Mouse (Mus musculus): ENCODE measurements around the gene Zpr1. TPM values are rescaled to one million over a fixed set of nuclear protein-coding genes. Genes with fewer than 3 reads are reported as not detected.
A peak's percentile ranks its signal among the peaks of the same experiment; 100 is the strongest.

Gene Zpr1
- polyA plus RNA-seq, 1 experiment from 2014 or later, result 23.4 TPM

DNA sequence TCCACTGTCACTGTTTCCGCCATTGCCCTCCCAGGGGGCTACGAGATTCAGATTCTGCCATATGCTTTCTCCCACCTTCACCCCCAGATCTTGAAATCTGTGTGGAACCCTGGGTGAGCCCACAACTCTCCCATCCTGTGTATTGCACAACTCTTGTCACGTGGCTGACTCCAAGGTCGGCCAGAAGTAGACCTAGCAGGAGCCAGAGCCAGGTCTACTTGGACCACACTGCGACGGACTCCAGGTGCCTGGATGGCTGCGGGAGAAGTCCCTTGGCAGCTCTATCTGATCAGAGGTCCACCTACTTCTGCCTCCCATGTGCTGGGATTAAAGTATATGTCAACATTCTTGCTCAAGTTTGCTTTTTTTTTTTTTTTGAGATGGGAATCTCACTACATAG lies 11.7 kb upstream of the Zpr1 start:
- Histone ChIP-seq H3K27me3 (no peaks in the 10 kb centered on the region), H3K4me3 (replicated peaks) (no peak overlapping the region), H3K4me2 (no peak overlapping the region), H3K36me3 (replicated peaks) (no peaks in the 10 kb centered on the region), H3K27ac (replicated peaks) (no peak overlapping the region), H3K9me3 (replicated peaks) (no peaks in the 10 kb centered on the region), H3K4me1 (replicated peaks) (0 out of 2 replicates have a peak, but pooled peaks cover 8% of the 10 kb centered on the region), H3K9ac (no peak overlapping the region)
- WGBS (ENCODE audit: insufficient replicate concordance), result 53% methylated on average over 7 of the region's 7 CpGs
- ATAC-seq (ENCODE audit: insufficient read depth), result no peak

DNA sequence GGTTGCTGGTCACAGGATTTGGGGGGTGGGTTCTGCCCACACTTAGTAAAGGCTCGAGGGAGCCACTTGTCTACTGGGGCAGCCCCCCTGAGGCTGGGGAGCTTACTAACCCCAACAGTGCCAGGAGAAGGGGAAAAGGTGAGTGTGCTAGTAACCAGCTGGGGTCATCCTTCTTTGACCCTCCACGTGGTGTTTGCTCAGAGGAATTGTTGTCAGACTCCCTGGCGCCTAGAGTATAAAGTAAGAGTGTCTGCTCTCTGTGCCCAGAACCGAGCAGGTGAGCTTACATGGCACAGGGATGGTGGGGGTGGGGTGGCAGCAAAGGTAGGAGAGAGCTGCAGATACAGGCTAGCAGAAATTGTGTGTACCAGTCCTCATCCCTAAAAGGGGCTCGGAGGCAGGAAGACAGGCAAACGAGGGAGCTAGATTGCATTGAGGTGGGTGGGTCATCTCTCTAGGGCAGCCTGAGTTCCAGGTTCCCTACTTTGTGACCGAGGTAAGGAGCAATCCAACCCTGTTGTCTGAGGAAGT lies 4.5 kb upstream of the Zpr1 start, which contains the start of gene Apoa5:
TSS of gene Apoa5 (plus strand) at position 291 of the 531 bp plus-strand sequence.
- peaks cover 11% of the 10 kb centered on the region for H3K4me1 ChIP-seq (replicated peaks)
- H3K9me3 ChIP-seq (replicated peaks), result no peaks in the 10 kb centered on the region
- ATAC-seq (ENCODE audit: insufficient read depth), result no peak
- H3K4me3 ChIP-seq (replicated peaks), result no peak within 1 kb of the TSS
- WGBS (ENCODE audit: insufficient replicate concordance), result 41% methylated on average over 7 of the region's 7 CpGs
- no peak within 1 kb of the TSS for H3K9ac ChIP-seq
- no peaks in the 10 kb centered on the region for H3K36me3 ChIP-seq (replicated peaks)
- peaks cover 14% of the 10 kb centered on the region; the same call in 1 of the 2 replicates for H3K27me3 ChIP-seq
- H3K27ac ChIP-seq (replicated peaks), result no peak within 1 kb of the TSS
- H3K4me2 ChIP-seq, result no peak within 1 kb of the TSS

DNA sequence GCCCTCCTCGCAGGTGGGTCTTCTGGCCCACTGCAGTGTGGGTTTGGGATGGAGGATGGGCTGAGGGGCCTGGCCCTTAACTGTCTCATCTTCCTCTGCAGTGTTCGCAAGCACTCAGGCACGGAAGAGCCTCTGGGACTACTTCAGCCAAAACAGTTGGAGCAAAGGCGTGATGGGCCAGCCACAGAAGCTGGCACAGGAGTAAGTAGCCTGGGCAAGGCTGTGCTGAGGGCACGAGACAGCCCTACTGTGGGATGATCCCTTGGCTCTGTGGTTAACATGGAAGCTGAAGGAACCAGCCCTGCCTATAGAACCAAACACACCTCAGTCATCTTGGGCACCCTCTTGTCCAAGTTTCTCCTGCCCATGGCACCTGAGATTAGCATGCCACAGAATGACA lies 3.7 kb upstream of the Zpr1 start:
- Histone ChIP-seq H3K36me3 (replicated peaks) (no peaks in the 10 kb centered on the region), H3K4me1 (replicated peaks) (peaks cover 18% of the 10 kb centered on the region), H3K9me3 (replicated peaks) (no peaks in the 10 kb centered on the region), H3K4me3 (replicated peaks) (no peak overlapping the region), H3K27ac (replicated peaks) (no peak overlapping the region), H3K27me3 (peaks cover 14% of the 10 kb centered on the region; the same call in 1 of the 2 replicates), H3K9ac (no peak overlapping the region), H3K4me2 (no peak overlapping the region)
- WGBS (ENCODE audit: insufficient replicate concordance), result 67% methylated on average over 5 of the region's 5 CpGs
- ATAC-seq (ENCODE audit: insufficient read depth), result no peak

DNA sequence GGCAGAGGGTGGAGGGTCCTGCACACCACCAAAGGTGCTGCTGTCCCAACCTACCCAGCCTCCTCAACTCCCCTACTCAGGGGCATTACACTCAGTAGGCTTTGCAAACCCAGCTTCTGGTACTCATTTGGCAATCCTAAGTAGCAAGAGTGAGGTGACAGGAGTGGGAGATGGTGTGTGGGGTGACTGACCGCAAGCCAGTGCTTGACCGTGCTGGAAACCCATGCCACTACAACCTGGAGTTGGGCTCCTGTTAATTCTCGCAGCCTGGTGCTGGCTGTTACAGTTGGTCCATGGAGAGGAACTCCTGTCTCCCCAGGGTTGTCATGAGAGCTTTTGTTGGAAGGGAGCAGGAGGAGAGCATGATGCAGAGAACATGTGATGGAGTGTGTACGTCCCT lies 2.1 kb upstream of the Zpr1 start:
- H3K9ac ChIP-seq, result no peak overlapping the region
- WGBS (ENCODE audit: insufficient replicate concordance), result 81% methylated on average over 4 of the region's 4 CpGs
- H3K4me2 ChIP-seq, result no peak overlapping the region
- H3K27me3 ChIP-seq, result peaks cover 14% of the 10 kb centered on the region; the same call in 1 of the 2 replicates
- H3K27ac ChIP-seq (replicated peaks), result no peak overlapping the region
- no peak for ATAC-seq (ENCODE audit: insufficient read depth)
- no peaks in the 10 kb centered on the region for H3K9me3 ChIP-seq (replicated peaks)
- H3K36me3 ChIP-seq (replicated peaks), result peaks cover 15% of the 10 kb centered on the region
- H3K4me1 ChIP-seq (replicated peaks), result peaks cover 24% of the 10 kb centered on the region
- H3K4me3 ChIP-seq (replicated peaks), result no peak overlapping the region

DNA sequence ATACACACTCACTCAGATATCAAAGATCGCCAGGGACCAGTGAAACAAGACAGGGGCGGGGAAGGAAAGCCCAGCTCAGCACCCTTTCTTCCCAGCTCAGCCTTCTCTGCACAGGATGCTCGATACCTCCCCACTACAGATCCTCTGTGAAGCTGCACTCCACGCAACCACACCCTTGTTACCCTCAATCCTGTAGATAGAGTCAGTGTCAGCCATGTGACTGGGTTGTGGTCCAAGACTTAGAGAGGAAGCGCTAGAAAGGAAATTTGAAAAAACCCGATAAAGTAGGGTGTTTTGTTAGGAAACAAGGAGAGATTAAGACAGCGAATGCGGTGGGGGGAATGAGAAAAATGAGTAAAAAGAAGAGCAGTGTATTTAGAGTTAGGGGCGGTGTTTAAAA lies 794 bp upstream of the Zpr1 start:
- Histone ChIP-seq H3K9ac (no peak overlapping the region), H3K27me3 (peaks cover 14% of the 10 kb centered on the region; the same call in 1 of the 2 replicates), H3K4me2 (peak overlapping the region; percentile 85), H3K36me3 (replicated peaks) (peaks cover 28% of the 10 kb centered on the region), H3K4me3 (replicated peaks) (peak overlapping the region; percentile 90), H3K4me1 (replicated peaks) (peaks cover 24% of the 10 kb centered on the region), H3K27ac (replicated peaks) (no peak overlapping the region), H3K9me3 (replicated peaks) (no peaks in the 10 kb centered on the region)
- ATAC-seq (ENCODE audit: insufficient read depth), result no peak
- WGBS (ENCODE audit: insufficient replicate concordance), result 15% methylated on average over 9 of the region's 9 CpGs

DNA sequence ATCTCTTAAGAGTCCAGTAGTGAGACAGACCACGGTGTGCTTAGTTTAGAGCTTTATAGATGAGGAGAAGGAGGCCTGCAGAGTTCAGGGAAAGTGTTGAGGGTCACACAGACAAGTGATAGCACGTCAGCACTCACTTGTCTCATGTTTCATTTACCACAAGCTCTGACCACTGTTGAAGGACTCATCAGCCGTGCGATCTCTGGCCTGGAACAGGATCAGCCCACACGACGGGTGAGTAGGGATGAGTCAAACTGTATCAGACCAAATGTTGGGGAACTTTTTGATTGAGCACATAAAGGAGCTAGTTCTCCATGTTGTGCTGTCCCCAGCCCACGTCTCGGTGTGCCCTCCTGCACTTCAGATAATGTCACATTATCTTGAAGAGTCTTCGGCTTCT lies 1.6 kb downstream of the Zpr1 start:
- no peaks in the 10 kb centered on the region for H3K9me3 ChIP-seq (replicated peaks)
- H3K36me3 ChIP-seq (replicated peaks), result peaks cover 47% of the 10 kb centered on the region
- H3K4me2 ChIP-seq, result peak overlapping the region; percentile 85; the same call in 1 of the 2 replicates
- peaks cover 8% of the 10 kb centered on the region; the same call in 1 of the 2 replicates for H3K27me3 ChIP-seq
- ATAC-seq (ENCODE audit: insufficient read depth), result no peak
- H3K4me3 ChIP-seq (replicated peaks), result peak overlapping the region; percentile 90; the same call in 1 of the 2 replicates
- H3K27ac ChIP-seq (replicated peaks), result no peak overlapping the region
- 65% methylated on average over 9 of the region's 9 CpGs for WGBS (ENCODE audit: insufficient replicate concordance)
- H3K4me1 ChIP-seq (replicated peaks), result peaks cover 24% of the 10 kb centered on the region
- H3K9ac ChIP-seq, result no peak overlapping the region

DNA sequence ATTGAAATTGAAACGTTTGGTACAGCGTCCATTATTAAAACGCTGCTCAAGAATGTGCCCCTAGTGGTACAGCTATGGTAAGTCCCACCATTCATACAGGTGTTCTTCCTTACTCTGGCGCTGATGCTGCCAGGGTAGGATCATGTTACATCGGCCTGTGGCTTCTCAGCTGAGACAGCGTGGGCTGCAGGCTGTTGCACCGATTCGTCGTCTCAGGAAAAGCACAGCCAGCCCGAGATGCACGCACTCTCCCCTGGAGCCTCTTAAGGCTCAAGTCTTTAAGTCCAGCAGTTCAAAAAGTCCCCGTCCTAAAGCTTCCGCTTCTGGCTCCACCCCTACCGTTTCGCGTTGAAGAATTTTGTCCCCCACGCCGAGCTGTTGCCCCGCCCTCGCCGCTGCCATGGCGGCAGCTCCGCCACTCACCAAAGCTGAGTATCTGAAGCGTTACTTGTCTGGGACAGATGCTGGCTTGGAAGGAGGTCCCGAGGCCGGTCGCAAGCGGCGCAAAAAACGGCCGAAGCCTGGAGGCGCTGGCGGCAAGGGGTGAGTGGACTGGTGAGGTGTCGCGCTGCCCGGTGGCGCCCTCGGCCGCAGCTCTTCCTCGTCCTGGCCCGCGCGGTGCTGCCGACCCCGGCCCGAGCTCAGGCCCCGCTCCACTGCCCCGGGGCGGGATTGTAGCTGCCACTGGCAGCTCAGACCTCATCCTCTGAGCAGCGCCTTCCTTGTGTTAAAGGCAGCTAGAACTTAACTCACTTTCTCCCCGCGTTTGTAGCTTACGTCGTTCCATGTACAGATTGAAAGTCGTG lies 10.0 kb downstream of the Zpr1 start, which contains the start of gene Bud13:
TSS of gene Bud13 (plus strand) at position 378 of the 806 bp plus-strand sequence.
- H3K4me3 ChIP-seq (replicated peaks), result peak within 1 kb of the TSS; percentile 98
- ATAC-seq (ENCODE audit: insufficient read depth), result peak; percentile 89
- peak within 1 kb of the TSS; percentile 95 for H3K9ac ChIP-seq
- peak within 1 kb of the TSS; percentile 81 for H3K27ac ChIP-seq (replicated peaks)
- H3K27me3 ChIP-seq, result no peaks in the 10 kb centered on the region
- peak within 1 kb of the TSS; percentile 84 for H3K4me2 ChIP-seq
- peaks cover 49% of the 10 kb centered on the region for H3K36me3 ChIP-seq (replicated peaks)
- no peaks in the 10 kb centered on the region for H3K9me3 ChIP-seq (replicated peaks)
- H3K4me1 ChIP-seq (replicated peaks), result peaks cover 19% of the 10 kb centered on the region
- WGBS (ENCODE audit: insufficient replicate concordance), result under 1% methylated on average over 55 of the region's 55 CpGs

DNA sequence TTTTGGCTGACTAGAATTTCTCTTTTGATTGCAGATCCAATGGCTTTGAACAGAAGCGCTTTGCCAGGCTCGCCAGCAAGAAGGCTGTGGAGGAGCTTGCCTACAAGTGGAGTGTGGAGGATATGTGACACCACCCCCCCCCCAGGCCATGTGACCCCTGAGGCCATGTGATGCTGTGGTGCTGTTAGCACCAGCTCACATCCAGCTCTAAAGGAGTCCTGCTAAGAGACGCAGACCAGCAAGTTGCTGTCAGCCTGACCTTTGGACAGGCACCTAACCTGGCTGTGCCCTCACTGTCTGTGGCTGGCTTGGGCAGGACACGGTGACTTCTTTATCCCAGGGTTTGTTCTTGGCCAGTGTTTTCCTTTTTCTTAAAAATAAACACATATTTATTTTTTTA lies 25.5 kb downstream of the Zpr1 start:
- Histone ChIP-seq H3K4me3 (replicated peaks) (no peak overlapping the region), H3K9ac (no peak overlapping the region), H3K27me3 (no peaks in the 10 kb centered on the region), H3K27ac (replicated peaks) (no peak overlapping the region), H3K4me1 (replicated peaks) (no peaks in the 10 kb centered on the region), H3K9me3 (replicated peaks) (no peaks in the 10 kb centered on the region), H3K4me2 (no peak overlapping the region), H3K36me3 (replicated peaks) (peaks cover 39% of the 10 kb centered on the region)
- 82% methylated on average over 4 of the region's 4 CpGs for WGBS (ENCODE audit: insufficient replicate concordance)
- no peak for ATAC-seq (ENCODE audit: insufficient read depth)

DNA sequence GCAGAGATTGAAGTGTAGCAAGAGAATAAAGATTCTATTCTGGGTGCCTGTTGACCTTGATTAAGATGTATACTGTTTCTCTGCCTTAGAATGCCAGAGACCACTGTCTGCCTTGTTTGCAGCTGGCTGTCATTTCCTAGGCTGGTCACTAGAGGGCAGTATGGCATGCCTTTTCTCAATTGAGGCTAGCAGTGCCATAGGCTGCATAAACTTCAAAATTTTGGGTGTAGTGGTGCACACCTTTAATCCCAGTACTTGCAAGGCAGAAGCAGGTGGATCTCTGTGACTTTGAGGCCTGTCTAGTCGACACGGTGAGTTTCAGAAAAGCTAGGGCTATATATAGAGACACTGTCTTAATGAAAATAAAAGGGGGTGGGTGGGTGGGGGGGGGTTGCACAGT lies 29.3 kb downstream of the Zpr1 start:
- peaks cover 20% of the 10 kb centered on the region for H3K36me3 ChIP-seq (replicated peaks)
- H3K27me3 ChIP-seq, result 0 out of 2 replicates have a peak, but pooled peaks cover under 1% of the 10 kb centered on the region
- H3K9ac ChIP-seq, result no peak overlapping the region
- no peak for ATAC-seq (ENCODE audit: insufficient read depth)
- no peak overlapping the region for H3K4me3 ChIP-seq (replicated peaks)
- H3K4me1 ChIP-seq (replicated peaks), result no peaks in the 10 kb centered on the region
- no peaks in the 10 kb centered on the region for H3K9me3 ChIP-seq (replicated peaks)
- 8% methylated on average over 2 of the region's 2 CpGs for WGBS (ENCODE audit: insufficient replicate concordance)
- H3K4me2 ChIP-seq, result no peak overlapping the region
- no peak overlapping the region for H3K27ac ChIP-seq (replicated peaks)

DNA sequence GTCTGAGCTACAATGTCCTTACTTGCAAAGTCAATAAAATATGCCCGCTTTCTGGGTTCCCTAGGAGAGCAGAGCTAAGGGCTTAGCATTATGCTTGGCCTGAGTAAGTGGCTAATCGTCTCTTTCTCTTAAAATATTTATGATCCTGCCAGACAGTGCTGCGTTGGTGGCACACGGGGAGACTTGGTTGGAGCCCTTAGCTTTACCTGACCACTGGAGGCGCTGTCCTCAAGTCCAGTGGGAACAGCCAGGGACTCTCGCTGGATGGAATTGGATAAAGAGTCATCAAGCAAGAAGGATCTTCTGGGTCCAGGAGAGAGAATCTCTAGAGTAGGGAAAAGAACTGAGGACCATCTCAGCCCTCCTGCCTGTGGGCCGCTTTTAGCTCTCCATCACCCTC lies 36.3 kb downstream of the Zpr1 start:
- no peaks in the 10 kb centered on the region for H3K4me1 ChIP-seq (replicated peaks)
- no peaks in the 10 kb centered on the region for H3K9me3 ChIP-seq (replicated peaks)
- H3K4me2 ChIP-seq, result no peak overlapping the region
- WGBS (ENCODE audit: insufficient replicate concordance), result 13% methylated on average over 7 of the region's 7 CpGs
- H3K27me3 ChIP-seq, result peaks cover 17% of the 10 kb centered on the region
- H3K27ac ChIP-seq (replicated peaks), result no peak overlapping the region
- ATAC-seq (ENCODE audit: insufficient read depth), result no peak
- H3K36me3 ChIP-seq (replicated peaks), result no peaks in the 10 kb centered on the region
- no peak overlapping the region for H3K9ac ChIP-seq
- H3K4me3 ChIP-seq (replicated peaks), result no peak overlapping the region

DNA sequence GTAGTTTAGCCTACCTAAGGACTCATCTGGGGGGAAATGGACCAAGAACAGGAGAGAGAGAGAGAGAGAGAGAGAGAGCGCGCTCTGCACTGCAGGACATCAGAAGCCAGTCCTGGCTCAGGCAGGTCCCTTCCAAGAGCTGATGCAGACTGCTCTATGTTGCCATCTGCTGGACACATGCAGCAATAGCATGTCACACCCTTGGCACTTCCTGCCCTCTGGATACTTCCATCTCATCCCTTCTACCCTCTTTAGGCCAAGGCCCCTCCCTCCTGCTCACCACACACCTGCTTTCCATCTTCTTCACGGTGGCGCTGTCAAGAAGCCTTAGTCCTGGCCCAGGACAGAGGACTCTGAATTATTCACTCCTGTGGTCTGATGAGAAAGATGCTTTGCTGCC lies 41.6 kb downstream of the Zpr1 start:
- WGBS (ENCODE audit: insufficient replicate concordance), result 7% methylated on average over 4 of the region's 4 CpGs
- H3K27ac ChIP-seq (replicated peaks), result no peak overlapping the region
- no peak overlapping the region for H3K9ac ChIP-seq
- no peaks in the 10 kb centered on the region for H3K4me1 ChIP-seq (replicated peaks)
- no peak overlapping the region for H3K4me3 ChIP-seq (replicated peaks)
- no peaks in the 10 kb centered on the region for H3K9me3 ChIP-seq (replicated peaks)
- H3K36me3 ChIP-seq (replicated peaks), result no peaks in the 10 kb centered on the region
- ATAC-seq (ENCODE audit: insufficient read depth), result no peak
- H3K27me3 ChIP-seq, result 0 out of 2 replicates have a peak, but pooled peaks cover 10% of the 10 kb centered on the region
- no peak overlapping the region for H3K4me2 ChIP-seq
